Mouse (Mus musculus): ENCODE measurements around the gene Klk12. TPM values are rescaled to one million over a fixed set of nuclear protein-coding genes. Genes with fewer than 3 reads are reported as not detected.

Klk12 gene
- polyA plus RNA-seq, 1 experiment, result not detected

DNA sequence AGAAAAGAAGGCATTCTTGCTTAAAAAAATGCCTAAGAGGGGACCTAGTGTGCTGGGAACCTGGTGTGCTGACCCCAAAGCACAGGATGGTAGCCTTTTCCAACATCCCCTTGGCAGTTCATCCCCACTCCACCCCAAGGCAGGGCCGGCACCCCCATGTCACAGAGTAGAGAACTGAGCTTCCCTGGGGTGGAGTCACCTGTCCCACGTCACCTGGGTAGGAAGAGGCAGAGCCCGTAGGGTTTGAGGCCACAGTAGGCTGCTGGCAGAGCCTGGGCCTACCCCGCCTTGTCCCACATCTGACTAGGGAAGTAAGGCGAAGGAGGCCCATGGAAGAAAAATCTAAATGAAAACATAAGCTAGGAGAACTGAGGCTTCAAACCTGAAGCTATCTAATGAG, 5.7 kb downstream of the Klk12 start, which contains the start of gene Klk11:
Gene Klk11 (plus strand): TSS at position 241 of the 400 bp plus-strand sequence.
- Histone ChIP-seq H3K27me3 (replicated peaks; ENCODE audit: control insufficient read depth, insufficient read depth, low read length) (no peaks in the 10 kb centered on the region), H3K4me1 (ENCODE audit: control insufficient read depth, insufficient read depth, low read length) (no peaks in the 10 kb centered on the region), H3K4me3 (ENCODE audit: insufficient read depth, low read depth, low read length) (no peak within 1 kb of the TSS), H3K36me3 (ENCODE audit: control insufficient read depth, insufficient read depth, low read length) (no peaks in the 10 kb centered on the region), H3K27ac (ENCODE audit: insufficient read depth, low read depth, low read length) (no peak within 1 kb of the TSS)
- WGBS, result 94% methylated on average over 5 of the region's 5 CpGs
- TF ChIP-seq CTCF (conservative IDR thresholded peaks at IDR 0.05; ENCODE audit: insufficient read depth, insufficient read length, low read depth, low read length) (no peak), POLR2A (IDR thresholded peaks at IDR 0.05; ENCODE audit: low read depth, low read length) (no peak)
- no peak for DNase-seq

- no peak for DNase-seq
- H3K4me3 ChIP-seq (ENCODE audit: insufficient read depth, low read depth, low read length), result no peak overlapping the region
- H3K4me1 ChIP-seq (ENCODE audit: control insufficient read depth, insufficient read depth, low read length), result no peaks in the 10 kb centered on the region
- H3K27me3 ChIP-seq (replicated peaks; ENCODE audit: control insufficient read depth, insufficient read depth, low read length), result no peaks in the 10 kb centered on the region
- no peak for TF ChIP-seq POLR2A (IDR thresholded peaks at IDR 0.05; ENCODE audit: low read depth, low read length)
- TF ChIP-seq CTCF (conservative IDR thresholded peaks at IDR 0.05; ENCODE audit: insufficient read depth, insufficient read length, low read depth, low read length), result no peak
- 77% methylated on average over 6 of the region's 6 CpGs for WGBS
- no peaks in the 10 kb centered on the region for H3K36me3 ChIP-seq (ENCODE audit: control insufficient read depth, insufficient read depth, low read length)
- H3K27ac ChIP-seq (ENCODE audit: insufficient read depth, low read depth, low read length), result no peak overlapping the region
These were observed 6.1 kb downstream of the Klk12 start for GRCm38 (mm10) chr7:43774802-43775201.

GRCm38 (mm10) chr7:43775311-43776057, 6.8 kb downstream of the Klk12 start:
- no peak for TF ChIP-seq POLR2A (IDR thresholded peaks at IDR 0.05; ENCODE audit: low read depth, low read length)
- TF ChIP-seq CTCF (conservative IDR thresholded peaks at IDR 0.05; ENCODE audit: insufficient read depth, insufficient read length, low read depth, low read length), result no peak
- Histone ChIP-seq H3K27ac (ENCODE audit: insufficient read depth, low read depth, low read length) (no peak overlapping the region), H3K4me1 (ENCODE audit: control insufficient read depth, insufficient read depth, low read length) (no peaks in the 10 kb centered on the region), H3K4me3 (ENCODE audit: insufficient read depth, low read depth, low read length) (no peak overlapping the region), H3K27me3 (replicated peaks; ENCODE audit: control insufficient read depth, insufficient read depth, low read length) (no peaks in the 10 kb centered on the region), H3K36me3 (ENCODE audit: control insufficient read depth, insufficient read depth, low read length) (no peaks in the 10 kb centered on the region)
- WGBS, result 54% methylated on average over 7 of the region's 7 CpGs
- no peak for DNase-seq

DNA sequence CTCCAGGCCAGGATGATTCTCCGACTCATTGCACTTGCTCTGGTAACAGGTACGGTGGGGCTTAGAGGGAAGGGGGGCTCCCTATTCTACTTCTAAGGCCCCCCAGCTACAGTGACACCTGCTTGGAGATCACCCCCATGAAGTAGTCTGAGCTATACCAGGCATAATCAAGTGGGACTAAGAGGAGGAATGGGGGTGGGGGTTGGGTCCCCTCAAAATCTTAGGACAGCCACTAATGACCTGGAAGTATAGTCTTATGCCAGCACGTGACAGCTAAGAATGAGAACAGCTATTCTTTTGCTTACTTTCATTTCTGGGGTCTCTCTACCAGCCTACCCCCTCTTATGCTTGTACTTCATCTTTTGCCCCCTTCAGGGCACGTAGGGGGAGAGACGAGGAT, 7.8 kb downstream of the Klk12 start:
- Histone ChIP-seq H3K27me3 (replicated peaks; ENCODE audit: control insufficient read depth, insufficient read depth, low read length) (no peaks in the 10 kb centered on the region), H3K4me3 (ENCODE audit: insufficient read depth, low read depth, low read length) (no peak overlapping the region), H3K4me1 (ENCODE audit: control insufficient read depth, insufficient read depth, low read length) (no peaks in the 10 kb centered on the region), H3K27ac (ENCODE audit: insufficient read depth, low read depth, low read length) (no peak overlapping the region), H3K36me3 (ENCODE audit: control insufficient read depth, insufficient read depth, low read length) (no peaks in the 10 kb centered on the region)
- 82% methylated on average over 5 of the region's 5 CpGs for WGBS
- TF ChIP-seq POLR2A (IDR thresholded peaks at IDR 0.05; ENCODE audit: low read depth, low read length) (no peak), CTCF (conservative IDR thresholded peaks at IDR 0.05; ENCODE audit: insufficient read depth, insufficient read length, low read depth, low read length) (no peak)
- no peak for DNase-seq

GRCm38 (mm10) chr7:43777423-43777822, 8.7 kb downstream of the Klk12 start:
- no peak overlapping the region for H3K4me3 ChIP-seq (ENCODE audit: insufficient read depth, low read depth, low read length)
- 83% methylated on average over 12 of the region's 12 CpGs for WGBS
- no peak for DNase-seq
- no peaks in the 10 kb centered on the region for H3K27me3 ChIP-seq (replicated peaks; ENCODE audit: control insufficient read depth, insufficient read depth, low read length)
- no peak overlapping the region for H3K27ac ChIP-seq (ENCODE audit: insufficient read depth, low read depth, low read length)
- H3K36me3 ChIP-seq (ENCODE audit: control insufficient read depth, insufficient read depth, low read length), result no peaks in the 10 kb centered on the region
- H3K4me1 ChIP-seq (ENCODE audit: control insufficient read depth, insufficient read depth, low read length), result no peaks in the 10 kb centered on the region
- TF ChIP-seq POLR2A (IDR thresholded peaks at IDR 0.05; ENCODE audit: low read depth, low read length) (no peak), CTCF (conservative IDR thresholded peaks at IDR 0.05; ENCODE audit: insufficient read depth, insufficient read length, low read depth, low read length) (no peak)

GRCm38 (mm10) chr7:43778176-43778970, 9.7 kb downstream of the Klk12 start:
- no peak for DNase-seq
- Histone ChIP-seq H3K27ac (ENCODE audit: insufficient read depth, low read depth, low read length) (no peak overlapping the region), H3K36me3 (ENCODE audit: control insufficient read depth, insufficient read depth, low read length) (no peaks in the 10 kb centered on the region), H3K4me3 (ENCODE audit: insufficient read depth, low read depth, low read length) (no peak overlapping the region), H3K27me3 (replicated peaks; ENCODE audit: control insufficient read depth, insufficient read depth, low read length) (no peaks in the 10 kb centered on the region), H3K4me1 (ENCODE audit: control insufficient read depth, insufficient read depth, low read length) (no peaks in the 10 kb centered on the region)
- TF ChIP-seq POLR2A (IDR thresholded peaks at IDR 0.05; ENCODE audit: low read depth, low read length) (no peak), CTCF (conservative IDR thresholded peaks at IDR 0.05; ENCODE audit: insufficient read depth, insufficient read length, low read depth, low read length) (no peak)
- WGBS, result 89% methylated on average over 10 of the region's 10 CpGs

DNA sequence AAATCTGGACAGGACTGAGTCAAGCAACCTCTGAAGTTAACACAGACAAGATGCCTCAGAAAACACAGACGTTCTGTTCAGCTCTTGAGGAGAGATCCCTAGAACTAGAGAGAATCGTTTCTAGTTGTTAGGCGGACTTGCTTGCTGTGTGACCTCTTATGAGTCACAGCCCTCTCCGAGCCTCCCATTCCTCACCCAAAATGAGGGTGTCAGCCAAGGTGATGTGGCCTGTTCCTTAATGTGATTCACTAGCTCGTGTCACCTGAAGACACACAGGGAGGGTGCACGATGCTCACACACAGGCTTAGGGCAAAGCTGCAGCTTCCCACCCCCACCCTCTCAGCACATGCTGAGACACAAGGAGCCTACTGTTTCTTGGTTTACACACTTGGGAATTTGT, 11.5 kb downstream of the Klk12 start:
- DNase-seq, result no peak
- Histone ChIP-seq H3K4me1 (ENCODE audit: control insufficient read depth, insufficient read depth, low read length) (no peaks in the 10 kb centered on the region), H3K27me3 (replicated peaks; ENCODE audit: control insufficient read depth, insufficient read depth, low read length) (no peaks in the 10 kb centered on the region), H3K4me3 (ENCODE audit: insufficient read depth, low read depth, low read length) (no peak overlapping the region), H3K36me3 (ENCODE audit: control insufficient read depth, insufficient read depth, low read length) (no peaks in the 10 kb centered on the region), H3K27ac (ENCODE audit: insufficient read depth, low read depth, low read length) (no peak overlapping the region)
- WGBS, result 59% methylated on average over 6 of the region's 6 CpGs
- TF ChIP-seq CTCF (conservative IDR thresholded peaks at IDR 0.05; ENCODE audit: insufficient read depth, insufficient read length, low read depth, low read length) (no peak), POLR2A (IDR thresholded peaks at IDR 0.05; ENCODE audit: low read depth, low read length) (no peak)

Data from kidney, adult 2 months (tissue).